Mouse (Mus musculus): ENCODE measurements around the gene Stx12.

The Stx12 gene

DNA sequence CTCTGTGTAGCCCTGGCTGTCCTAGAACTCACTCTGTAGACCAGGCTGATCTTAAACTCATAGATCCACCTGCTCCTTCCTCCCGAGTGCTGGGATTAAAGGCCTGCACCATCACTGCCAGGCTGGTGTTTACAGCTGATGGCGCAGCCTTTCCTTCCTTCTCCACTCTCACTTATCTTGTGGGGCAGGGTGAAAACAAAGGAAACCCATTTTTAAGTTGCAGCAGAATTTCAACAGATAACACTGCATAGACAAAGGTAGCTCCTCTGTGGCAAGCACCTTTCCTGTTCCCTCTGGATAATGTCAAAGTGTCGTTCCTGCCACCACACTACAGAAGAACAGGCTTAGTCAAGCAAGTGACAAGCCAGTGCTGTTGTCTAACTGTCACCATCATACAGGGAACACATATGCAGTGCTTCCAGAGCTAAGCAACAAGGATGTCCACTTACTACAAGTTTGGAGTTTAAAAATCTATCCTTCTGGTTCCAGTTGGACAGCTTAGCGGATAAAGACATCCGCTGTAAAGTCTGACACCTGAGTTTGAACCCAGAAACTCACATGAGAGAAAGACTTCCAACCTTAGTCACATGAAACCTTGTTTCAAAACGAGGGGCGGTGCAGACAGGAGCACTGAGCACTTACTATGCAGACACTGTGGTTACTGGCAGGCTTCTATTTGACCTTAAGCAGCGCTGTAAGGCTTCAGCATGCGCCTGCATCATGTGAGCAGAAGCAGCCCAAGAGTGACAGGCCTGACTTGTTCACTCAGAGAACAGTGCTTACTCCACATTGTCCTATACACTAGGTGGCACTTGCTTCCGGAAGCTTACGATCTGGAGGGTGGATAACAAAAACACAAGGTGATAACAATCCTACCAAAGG lies 10.6 kb downstream of the Stx12 start:
- in situ Hi-C loops (cut with MboI; ENCODE audit: unreplicated experiment in 2 of 2) = no loop called here

- in situ Hi-C loops (cut with MboI; ENCODE audit: unreplicated experiment in 2 of 2) = no loop called here
Measured at GRCm38 (mm10) chr4:132871116-132871515, 13.2 kb downstream of the Stx12 start.

DNA sequence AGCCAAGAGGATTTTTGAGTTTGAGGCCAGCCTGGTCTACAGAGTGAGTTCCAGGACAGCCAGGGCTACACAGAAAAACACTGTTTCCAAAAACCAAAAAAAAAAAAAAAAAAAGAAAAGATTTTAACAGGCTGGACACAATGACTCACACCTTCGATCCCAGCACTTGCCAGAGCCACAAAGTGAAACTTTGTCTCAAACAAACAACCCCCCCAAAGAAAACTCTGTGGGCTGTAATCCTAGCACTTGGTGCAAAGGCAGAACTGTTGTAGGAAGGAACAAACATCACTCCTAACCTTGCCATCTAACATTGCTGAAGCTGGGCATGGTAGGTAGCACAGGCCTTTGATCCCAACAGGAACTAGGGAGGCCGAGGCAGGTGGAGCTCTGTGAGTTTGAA lies 19.5 kb downstream of the Stx12 start:
- in situ Hi-C loops (cut with MboI; ENCODE audit: unreplicated experiment in 2 of 2) = no loop called here

DNA sequence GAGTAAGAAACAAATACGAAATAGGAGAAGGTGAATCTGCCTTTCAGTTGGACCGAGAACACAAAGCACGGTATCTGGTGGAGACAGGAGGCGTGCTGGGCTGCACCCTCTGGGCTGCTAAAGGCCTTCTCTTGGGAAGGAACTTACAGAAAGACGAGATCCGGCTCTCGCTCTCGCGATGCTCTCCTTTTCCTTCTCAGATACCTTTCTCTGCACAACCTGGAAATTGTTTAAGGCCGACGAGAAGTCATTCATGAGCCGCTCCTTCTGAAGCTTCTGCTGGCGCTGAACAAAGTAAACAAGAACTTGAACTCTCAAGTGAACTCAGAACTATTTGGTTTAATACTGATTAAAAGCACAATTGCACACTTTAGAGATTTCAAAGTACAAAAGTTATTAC lies 21.3 kb downstream of the Stx12 start:
- in situ Hi-C loops (cut with MboI; ENCODE audit: unreplicated experiment in 2 of 2) = no loop called here

- in situ Hi-C loops (cut with MboI; ENCODE audit: unreplicated experiment in 2 of 2) = no loop called here
Measured at GRCm38 (mm10) chr4:132860880-132861279, 23.4 kb downstream of the Stx12 start.

- in situ Hi-C loops (cut with MboI; ENCODE audit: unreplicated experiment in 2 of 2) = loop anchor here (5.0 to 10.0 kb wide), 2 partner anchors 81 to 296 kb away; partner anchors contain the start of gene Fam76a (in 1 of the 2)
Measured at GRCm38 (mm10) chr4:132843705-132844071, 40.6 kb downstream of the Stx12 start.

GRCm38 (mm10) chr4:132842970-132843704 lies 41.2 kb downstream of the Stx12 start, which contains the start of gene Ppp1r8:
Gene Ppp1r8, minus strand, starts transcription at chr4:132843169.
- in situ Hi-C loops (cut with MboI; ENCODE audit: unreplicated experiment in 2 of 2) = loop anchor here (5.0 to 10.0 kb wide), 2 partner anchors 82 to 296 kb away; partner anchors contain the start of gene Fam76a (in 1 of the 2)

- in situ Hi-C loops (cut with MboI; ENCODE audit: unreplicated experiment in 2 of 2) = loop anchor here (5.0 to 10.0 kb wide), 2 partner anchors 82 to 295 kb away; partner anchors contain the start of gene Fam76a (in 1 of the 2)
Measured at GRCm38 (mm10) chr4:132842281-132842906, 41.9 kb downstream of the Stx12 start.

- in situ Hi-C loops (cut with MboI; ENCODE audit: unreplicated experiment in 2 of 2) = loop anchor here (5.0 to 10.0 kb wide), 2 partner anchors 83 to 294 kb away; partner anchors contain the start of gene Fam76a (in 1 of the 2)
Measured at GRCm38 (mm10) chr4:132841493-132841892, 42.8 kb downstream of the Stx12 start.

DNA sequence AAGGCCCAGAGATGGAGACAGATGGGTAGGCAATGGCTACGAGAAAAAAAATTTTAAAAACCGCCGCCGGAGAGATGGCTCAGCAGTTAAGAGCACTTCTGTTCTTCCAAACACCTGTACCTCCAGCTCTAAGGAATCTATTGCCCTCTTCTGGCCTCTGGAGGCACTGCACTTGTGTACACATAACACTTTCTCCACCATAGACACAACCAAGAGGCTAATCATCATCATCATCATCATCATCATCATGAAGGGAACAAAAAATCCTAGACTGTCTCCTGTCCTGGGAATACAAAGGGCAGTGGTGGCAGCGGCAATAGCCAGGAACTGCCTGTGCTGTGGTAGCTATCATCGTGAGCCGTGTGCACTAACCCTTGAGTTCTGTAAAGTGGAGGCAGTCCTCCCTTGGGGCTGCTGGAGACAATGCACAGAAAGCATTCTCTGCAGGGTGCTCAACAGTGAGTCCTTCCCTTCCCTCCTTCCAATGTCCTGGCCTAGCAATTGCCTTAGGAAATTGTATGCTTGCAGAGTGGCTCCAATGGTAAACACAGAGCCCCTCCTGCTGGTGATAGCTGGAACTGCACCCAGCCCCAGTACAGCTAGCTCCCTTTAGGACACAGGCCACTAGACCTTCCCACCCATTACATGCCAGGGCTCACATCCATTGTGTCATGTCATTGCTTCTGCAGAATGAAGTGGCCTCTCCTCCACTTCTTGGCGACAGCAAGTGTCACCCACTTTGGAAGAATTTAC lies 60.5 kb downstream of the Stx12 start:
- in situ Hi-C loops (cut with MboI; ENCODE audit: unreplicated experiment in 2 of 2) = loop anchor here (5.0 to 10.0 kb wide), 4 partner anchors 46 to 276 kb away; partner anchors contain the start of genes Eya3 (in 1 of the 2) and Xkr8 (in 1 of the 2)

- in situ Hi-C loops (cut with MboI; ENCODE audit: unreplicated experiment in 2 of 2) = no loop called here
Measured at GRCm38 (mm10) chr4:132818442-132818841, 65.9 kb downstream of the Stx12 start.

DNA sequence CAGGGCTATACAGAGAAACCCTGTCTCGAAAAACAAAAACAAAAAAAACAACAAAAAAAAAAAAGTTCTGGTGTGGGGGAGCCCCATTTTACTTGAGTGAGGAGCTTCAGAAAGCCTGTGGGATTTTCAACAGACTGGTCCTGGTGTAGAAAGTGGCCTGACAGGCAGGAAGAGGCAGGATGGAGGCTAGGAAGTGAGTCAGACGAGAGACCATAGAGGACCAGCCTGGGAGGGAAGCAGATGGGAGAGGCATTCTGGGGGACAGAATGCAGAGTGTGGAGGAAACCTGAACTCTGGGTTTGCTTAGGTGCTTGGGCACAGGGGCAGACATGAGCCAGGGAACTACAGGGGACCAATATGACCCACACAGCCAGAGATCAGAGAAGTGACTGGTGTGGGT lies 67.5 kb downstream of the Stx12 start:
- in situ Hi-C loops (cut with MboI; ENCODE audit: unreplicated experiment in 2 of 2) = no loop called here

DNA sequence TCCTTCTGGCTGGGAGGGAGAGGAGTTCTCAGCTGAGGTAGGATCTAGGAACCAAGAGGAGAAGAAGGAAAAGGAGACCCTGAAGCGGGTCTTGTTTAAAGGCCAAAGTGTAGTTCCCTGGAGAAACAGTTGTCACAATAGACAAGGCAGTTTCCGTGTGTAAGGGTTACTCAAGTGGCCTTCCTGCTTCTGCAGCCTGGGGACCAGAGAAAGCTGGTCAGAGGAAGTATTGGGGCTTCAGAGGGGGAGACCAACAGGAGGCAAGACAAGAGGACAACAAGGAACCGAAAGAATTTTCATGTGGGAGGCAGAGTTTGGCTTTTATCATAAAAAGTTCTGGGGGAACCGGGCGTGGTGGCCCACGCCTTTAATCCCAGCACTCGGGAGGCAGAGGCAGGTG lies 67.9 kb downstream of the Stx12 start:
- in situ Hi-C loops (cut with MboI; ENCODE audit: unreplicated experiment in 2 of 2) = no loop called here

DNA sequence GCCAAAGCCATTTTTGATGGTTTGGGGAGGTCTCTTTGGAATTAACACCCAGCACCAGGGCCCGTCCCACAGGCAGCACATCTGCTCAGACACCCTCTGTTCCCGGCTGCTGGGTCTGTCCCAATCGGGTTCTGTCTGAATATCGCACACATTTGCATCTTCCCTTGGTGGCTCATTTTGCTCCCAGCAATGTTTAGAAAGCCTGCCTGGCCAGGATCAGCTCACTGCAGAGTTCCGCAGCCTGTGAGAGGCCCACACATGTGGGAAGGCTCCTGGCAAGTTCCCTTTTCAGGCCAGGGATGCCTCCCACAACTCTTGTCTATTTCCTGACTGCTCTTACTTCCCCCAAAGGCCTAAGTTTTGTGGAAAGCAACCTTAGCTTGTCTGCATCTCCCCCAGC lies 74.7 kb downstream of the Stx12 start:
- in situ Hi-C loops (cut with MboI; ENCODE audit: unreplicated experiment in 2 of 2) = no loop called here

GRCm38 (mm10) chr4:132807771-132808641 lies 76.3 kb downstream of the Stx12 start:
- in situ Hi-C loops (cut with MboI; ENCODE audit: unreplicated experiment in 2 of 2) = no loop called here

DNA sequence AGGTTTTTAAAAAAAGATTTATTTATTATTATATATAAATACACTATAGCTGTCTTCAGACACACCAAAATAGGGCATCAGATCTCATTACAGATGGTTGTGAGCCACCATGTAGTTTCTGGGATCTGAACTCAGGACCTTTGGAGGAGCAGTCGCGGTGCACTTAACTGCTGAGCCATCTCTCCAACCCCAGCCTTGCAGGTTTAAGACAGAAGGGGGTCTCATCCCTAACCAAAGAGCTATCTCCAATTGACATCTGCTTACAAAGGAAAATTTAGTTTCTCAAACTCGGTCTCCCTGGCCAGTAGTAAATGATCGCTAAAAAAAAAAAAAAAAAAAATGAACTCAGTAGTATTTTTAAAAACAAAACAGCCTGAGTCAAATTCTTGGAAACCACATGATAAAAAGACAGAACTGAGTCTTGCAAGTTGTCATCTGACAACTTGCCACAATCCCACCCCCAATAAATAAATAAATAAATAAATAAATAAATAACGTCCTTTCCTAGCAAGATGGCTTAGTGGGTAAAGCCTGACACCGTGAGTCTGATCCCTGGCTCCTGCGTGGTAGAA lies 77.6 kb downstream of the Stx12 start:
- in situ Hi-C loops (cut with MboI; ENCODE audit: unreplicated experiment in 2 of 2) = no loop called here

- in situ Hi-C loops (cut with MboI; ENCODE audit: unreplicated experiment in 2 of 2) = no loop called here
Measured at GRCm38 (mm10) chr4:132805599-132806197, 78.6 kb downstream of the Stx12 start.

GRCm38 (mm10) chr4:132805146-132805545 lies 79.2 kb downstream of the Stx12 start:
- in situ Hi-C loops (cut with MboI; ENCODE audit: unreplicated experiment in 2 of 2) = no loop called here
